23 mouse cellular contexts compared by ENCODE assay signal in genomic region chr12:84252811-84253210, GRCm38 (mm10). TPM values are rescaled to one million over a fixed set of nuclear protein-coding genes. Genes with fewer than 3 reads are reported as not detected.
A peak's percentile ranks its signal among the peaks of the same experiment; 100 is the strongest.
DNase-seq lines count a peak whose midpoint lies in the region; ATAC-seq and TF ChIP-seq lines count a peak whose summit lies in the region.
"Had no signal": no experiment of that assay in that cellular context is flagged by ENCODE, and none has a peak within 500 bp of the region (broad histone marks: within the 10 kb centered on the region; RNA-seq: fewer than 3 reads in every experiment).

No protein-coding gene starts in this region.

- no peak overlapping the region for H3K9ac ChIP-seq in MEL (ENCODE audit: control insufficient read depth, low read depth, low read length, poor library complexity, severe bottlenecking)
- H3K9ac ChIP-seq: forebrain, embryonic 15.5 days; hindbrain, embryonic 12.5 days; limb, embryonic 15.5 days; lung, embryonic 14.5 days had no signal

- H3K27ac ChIP-seq in MEL (ENCODE audit: control insufficient read depth, low read depth, low read length) = no peak overlapping the region
- H3K27ac ChIP-seq: forebrain, embryonic 15.5 days; hindbrain, embryonic 12.5 days; layer of hippocampus, adult 2 months; limb, embryonic 15.5 days had no signal

- 0 out of 4 replicates have a peak, but pooled peaks of 1 of the 2 experiments have one; percentile 33 for TF ChIP-seq POLR2A in MEL (IDR thresholded peaks at IDR 0.05; ENCODE audit: control insufficient read depth in 1 of 2, insufficient read depth in 1 of 2, low read depth in 1 of 2, low read length in 2 of 2, poor library complexity in 1 of 2)

- H3K4me1 ChIP-seq in MEL (ENCODE audit: control insufficient read depth in 1 of 2, insufficient read depth in 2 of 2, low read length in 2 of 2) = no peaks in the 10 kb centered on the region
- H3K4me1 ChIP-seq: forebrain, embryonic 15.5 days; hindbrain, embryonic 12.5 days; limb, embryonic 15.5 days had no signal

- peak; percentile 86 for ATAC-seq in megakaryocyte progenitor cell, adult 5-6 weeks (replicated peaks; ENCODE audit: poor library complexity)
- ATAC-seq: CD4-positive, CD25-positive, alpha-beta regulatory T cell, adult 4 months; forebrain, embryonic 15.5 days had no signal

- H3K79me2 ChIP-seq in MEL (ENCODE audit: control insufficient read depth, insufficient read depth, low read length, poor library complexity) = no peaks in the 10 kb centered on the region

- no peaks in the 10 kb centered on the region; a peak in 1 of 4 replicates for H3K36me3 ChIP-seq in MEL (ENCODE audit: control insufficient read depth in 1 of 2, insufficient read depth in 2 of 2, low read length in 2 of 2)
- H3K36me3 ChIP-seq in splenic B cell, adult 2 months (ENCODE audit: control insufficient read depth, insufficient read depth, low read length, poor library complexity, severe bottlenecking) = no peaks in the 10 kb centered on the region
- H3K36me3 ChIP-seq: forebrain, embryonic 15.5 days; hindbrain, embryonic 12.5 days; limb, embryonic 15.5 days had no signal

- H3K27me3 ChIP-seq in MEL (ENCODE audit: control insufficient read depth in 1 of 2, insufficient read depth in 2 of 2, low read length in 2 of 2) = no peaks in the 10 kb centered on the region
- H3K27me3 ChIP-seq in splenic B cell, adult 2 months (ENCODE audit: control insufficient read depth, insufficient read depth, low read length, poor library complexity, severe bottlenecking) = no peaks in the 10 kb centered on the region
- H3K27me3 ChIP-seq: forebrain, embryonic 15.5 days; hindbrain, embryonic 12.5 days; limb, embryonic 15.5 days had no signal

- no peak for TF ChIP-seq EP300 in MEL (IDR thresholded peaks at IDR 0.05; ENCODE audit: low read depth in 1 of 2, low read length in 2 of 2)

- no peak for TF ChIP-seq RAD21 in MEL (IDR thresholded peaks at IDR 0.05; ENCODE audit: low read depth, low read length)

- H3K4me3 ChIP-seq in MEL (ENCODE audit: control insufficient read depth in 1 of 2, insufficient read depth in 1 of 2, low read depth in 2 of 2, low read length in 2 of 2) = no peak overlapping the region
- H3K4me3 ChIP-seq: forebrain, embryonic 15.5 days; hindbrain, embryonic 12.5 days; layer of hippocampus, adult 2 months; limb, embryonic 15.5 days; myocyte had no signal

- peak; percentile 10 for DNase-seq in lung, postnatal 36 days
- DNase-seq in lung, adult 18-20 months = no peak
- peak; percentile 52 for DNase-seq in MEL (ENCODE audit: low read depth, low spot score)
- peak; percentile 90 for DNase-seq in splenic B cell, adult 2 months (ENCODE audit: low read depth, low spot score)
- DNase-seq in thymus, postnatal 14 days = no peak
- no peak for DNase-seq in frontal cortex, postnatal 14 days (ENCODE audit: low spot score in 2 of 2)
- no peak for DNase-seq in right cerebral cortex, postnatal 36 days (ENCODE audit: low spot score in 2 of 2)
- DNase-seq: adrenal gland, adult 8-10 months; cerebellum, adult 11-12 months; cerebellum, postnatal 25 days; embryo, embryonic 11 days; heart, postnatal 10 days; kidney, adult 18-20 months; kidney, postnatal 14 days; lung, embryonic 14.5 days; midbrain, embryonic 14.5 days had no signal

- TF ChIP-seq CTCF in MEL (IDR thresholded peaks at IDR 0.05 in 2 of 3, conservative IDR thresholded peaks at IDR 0.05 in 1 of 3; ENCODE audit: control insufficient read depth in 1 of 3, insufficient read depth in 1 of 3, low read depth in 2 of 3, low read length in 3 of 3, poor library complexity in 1 of 3, severe bottlenecking in 1 of 3) = no peak

- H3K9me3 ChIP-seq in MEL (replicated peaks; ENCODE audit: insufficient read depth, low read length) = no peaks in the 10 kb centered on the region
- H3K9me3 ChIP-seq: forebrain, embryonic 15.5 days; hindbrain, embryonic 12.5 days; limb, embryonic 15.5 days had no signal

TF ChIP-seq in MEL, 35 proteins besides CTCF, POLR2A, EP300 and RAD21:
- TF ChIP-seq MAX (IDR thresholded peaks at IDR 0.05; ENCODE audit: low read length) = peak; percentile 48; the same call in 1 of the 2 replicates
- no peak for TF ChIP-seq KAT2A (conservative IDR thresholded peaks at IDR 0.05; ENCODE audit: low read depth, low read length)
- no peak for TF ChIP-seq NELFE (IDR thresholded peaks at IDR 0.05; ENCODE audit: low read depth, low read length)
- no peak for TF ChIP-seq MEF2A (IDR thresholded peaks at IDR 0.05; ENCODE audit: extremely low read depth, insufficient replicate concordance, low read depth, low read length, poor library complexity, severe bottlenecking)
- TF ChIP-seq USF1 (IDR thresholded peaks at IDR 0.05; ENCODE audit: low read depth, low read length) = peak; percentile 76

RNA-seq across cellular contexts. Expression of gene Ptgr2, which starts 32.2 kb away (rescaled TPM):
- total RNA-seq in MEL (2012; rRNA removed) = 32.6 and 33.0 TPM in 2 replicates
- 10 to 100 TPM in 1 of 2 experiments, not detected in 1; 35.9 TPM for polyA plus RNA-seq in MEL (2012; ENCODE audit: insufficient read depth in 1 of 2, insufficient read length in 2 of 2, low read depth in 1 of 2, low replicate concordance in 2 of 2, missing spikeins in 1 of 2)
- 15.6 and 20.5 TPM in 2 replicates for total RNA-seq in megakaryocyte progenitor cell, adult 5-6 weeks (2015)
- 58.3 and 69.6 TPM in 2 replicates for total RNA-seq in megakaryocyte progenitor cell, adult 5-6 weeks (2017)

RNA-seq across cellular contexts. Expression of gene Elmsan1, which starts 34.1 kb away (rescaled TPM):
- total RNA-seq in MEL (2012; rRNA removed) = 7.7 TPM in 2 replicates
- polyA plus RNA-seq in MEL (2012; ENCODE audit: insufficient read depth in 1 of 2, insufficient read length in 2 of 2, low read depth in 1 of 2, low replicate concordance in 2 of 2, missing spikeins in 1 of 2) = 10 to 100 TPM in 1 of 2 experiments, not detected in 1; 25.3 TPM
- total RNA-seq in megakaryocyte progenitor cell, adult 5-6 weeks (2015) = 13.7 and 14.1 TPM in 2 replicates
- 11.5 and 15.2 TPM in 2 replicates for total RNA-seq in megakaryocyte progenitor cell, adult 5-6 weeks (2017)

Comparison
In these comparisons a context has a peak if more than half of its experiments do, and no peak if none do; other contexts are left out.
1. DNase-seq: peak in lung, postnatal 36 days (single experiment), MEL (single experiment) and splenic B cell, adult 2 months (single experiment); none in lung, adult 18-20 months (0 of 2), thymus, postnatal 14 days (single experiment), frontal cortex, postnatal 14 days (0 of 2) and right cerebral cortex, postnatal 36 days (0 of 2).